Mouse (Mus musculus): Measurements from ENCODE around the gene BC051665. TPM values are rescaled to one million over a fixed set of nuclear protein-coding genes. Genes with fewer than 3 reads are reported as not detected.

Gene BC051665
- polyA plus RNA-seq, 1 experiment from 2014 or later = not detected

GRCm38 (mm10) chr13:60740248-60740647, 45.9 kb downstream of the BC051665 start:
- Histone ChIP-seq H3K4me3 (ENCODE audit: low read depth, low read length) (no peak overlapping the region), H3K4me2 (ENCODE audit: low read depth, low read length) (no peak overlapping the region), H3K9me3 (ENCODE audit: low read length) (no peaks in the 10 kb centered on the region), H3K9ac (replicated peaks) (no peak overlapping the region), H3K27ac (ENCODE audit: low read depth) (no peak overlapping the region), H3K4me1 (ENCODE audit: insufficient read depth) (peaks cover 24% of the 10 kb centered on the region), H3K27me3 (ENCODE audit: insufficient read depth, low read length) (no peaks in the 10 kb centered on the region), H3K36me3 (replicated peaks; ENCODE audit: insufficient read depth, low read length) (peaks cover 23% of the 10 kb centered on the region; the same call in 1 of the 2 replicates)
- no peak for ATAC-seq
- 82% methylated on average over 6 of the region's 6 CpGs for WGBS (ENCODE audit: insufficient replicate concordance)
- no peak for DNase-seq
- no peak for TF ChIP-seq EP300 (IDR thresholded peaks at IDR 0.05; ENCODE audit: low read depth)
- peak; percentile 52 for TF ChIP-seq CTCF (IDR thresholded peaks at IDR 0.05; ENCODE audit: low read depth)

GRCm38 (mm10) chr13:60738429-60738828, 47.7 kb downstream of the BC051665 start:
- WGBS (ENCODE audit: insufficient replicate concordance) = 9% methylated on average over 9 of the region's 9 CpGs
- TF ChIP-seq EP300 (IDR thresholded peaks at IDR 0.05; ENCODE audit: low read depth) = 0 out of 2 replicates have a peak, but pooled peaks have one; percentile 14
- TF ChIP-seq CTCF (IDR thresholded peaks at IDR 0.05; ENCODE audit: low read depth) = peak; percentile 89
- Histone ChIP-seq H3K4me2 (ENCODE audit: low read depth, low read length) (peak overlapping the region; percentile 58), H3K27ac (ENCODE audit: low read depth) (peak overlapping the region; percentile 45), H3K4me1 (ENCODE audit: insufficient read depth) (peaks cover 19% of the 10 kb centered on the region), H3K4me3 (ENCODE audit: low read depth, low read length) (no peak overlapping the region), H3K9me3 (ENCODE audit: low read length) (no peaks in the 10 kb centered on the region), H3K9ac (replicated peaks) (no peak overlapping the region), H3K27me3 (ENCODE audit: insufficient read depth, low read length) (no peaks in the 10 kb centered on the region), H3K36me3 (replicated peaks; ENCODE audit: insufficient read depth, low read length) (peaks cover 28% of the 10 kb centered on the region; the same call in 1 of the 2 replicates)
- DNase-seq (peak; percentile 81), ATAC-seq (peak; percentile 60)

GRCm38 (mm10) chr13:60737632-60738324, 48.4 kb downstream of the BC051665 start:
- WGBS (ENCODE audit: insufficient replicate concordance) = 6% methylated on average over 9 of the region's 9 CpGs
- ATAC-seq (peak; percentile 67), DNase-seq (peak; percentile 86)
- Histone ChIP-seq H3K27ac (ENCODE audit: low read depth) (peak overlapping the region; percentile 45), H3K4me2 (ENCODE audit: low read depth, low read length) (peak overlapping the region; percentile 58), H3K9me3 (ENCODE audit: low read length) (no peaks in the 10 kb centered on the region), H3K27me3 (ENCODE audit: insufficient read depth, low read length) (no peaks in the 10 kb centered on the region), H3K9ac (replicated peaks) (no peak overlapping the region), H3K4me3 (ENCODE audit: low read depth, low read length) (no peak overlapping the region), H3K4me1 (ENCODE audit: insufficient read depth) (peaks cover 18% of the 10 kb centered on the region), H3K36me3 (replicated peaks; ENCODE audit: insufficient read depth, low read length) (peaks cover 31% of the 10 kb centered on the region; the same call in 1 of the 2 replicates)
- TF ChIP-seq CTCF (IDR thresholded peaks at IDR 0.05; ENCODE audit: low read depth) (no peak), EP300 (IDR thresholded peaks at IDR 0.05; ENCODE audit: low read depth) (no peak)

GRCm38 (mm10) chr13:60736421-60737105, 49.6 kb downstream of the BC051665 start:
- Histone ChIP-seq H3K9me3 (ENCODE audit: low read length) (no peaks in the 10 kb centered on the region), H3K27me3 (ENCODE audit: insufficient read depth, low read length) (no peaks in the 10 kb centered on the region), H3K4me1 (ENCODE audit: insufficient read depth) (peaks cover 16% of the 10 kb centered on the region), H3K27ac (ENCODE audit: low read depth) (peak overlapping the region; percentile 79), H3K4me2 (ENCODE audit: low read depth, low read length) (0 out of 2 replicates have a peak overlapping the region, but pooled peaks have one; percentile 18), H3K9ac (replicated peaks) (no peak overlapping the region), H3K36me3 (replicated peaks; ENCODE audit: insufficient read depth, low read length) (peaks cover 30% of the 10 kb centered on the region; the same call in 1 of the 2 replicates), H3K4me3 (ENCODE audit: low read depth, low read length) (no peak overlapping the region)
- peak; percentile 84 for ATAC-seq
- DNase-seq = peak; percentile 68
- TF ChIP-seq EP300 (IDR thresholded peaks at IDR 0.05; ENCODE audit: low read depth) (peak; percentile 75), CTCF (IDR thresholded peaks at IDR 0.05; ENCODE audit: low read depth) (no peak)
- WGBS (ENCODE audit: insufficient replicate concordance) = 58% methylated on average over 13 of the region's 13 CpGs

- WGBS (ENCODE audit: insufficient replicate concordance) = 89% methylated on average over 9 of the region's 9 CpGs
- Histone ChIP-seq H3K9me3 (ENCODE audit: low read length) (no peaks in the 10 kb centered on the region), H3K27me3 (ENCODE audit: insufficient read depth, low read length) (no peaks in the 10 kb centered on the region), H3K9ac (replicated peaks) (no peak overlapping the region), H3K36me3 (replicated peaks; ENCODE audit: insufficient read depth, low read length) (peaks cover 31% of the 10 kb centered on the region; the same call in 1 of the 2 replicates), H3K4me1 (ENCODE audit: insufficient read depth) (peaks cover 16% of the 10 kb centered on the region), H3K4me2 (ENCODE audit: low read depth, low read length) (no peak overlapping the region), H3K27ac (ENCODE audit: low read depth) (0 out of 2 replicates have a peak overlapping the region, but pooled peaks have one; percentile 16), H3K4me3 (ENCODE audit: low read depth, low read length) (no peak overlapping the region)
- no peak for ATAC-seq
- TF ChIP-seq CTCF (IDR thresholded peaks at IDR 0.05; ENCODE audit: low read depth) (no peak), EP300 (IDR thresholded peaks at IDR 0.05; ENCODE audit: low read depth) (no peak)
- DNase-seq = no peak
Measured at GRCm38 (mm10) chr13:60735306-60735705, 50.9 kb downstream of the BC051665 start.

Other genes starting within 250 kb of the BC051665 start
- gene Dapk1, start 184.4 kb downstream of the BC051665 start, polyA plus RNA-seq (2015; fragmentation: Nextera tagmentation; extraction: Ambion mirVana) = 9.7 and 10.1 TPM in 2 replicates
- not detected in 2 replicates for gene Ctsll3, start 16.5 kb upstream of the BC051665 start, polyA plus RNA-seq (2015; fragmentation: Nextera tagmentation; extraction: Ambion mirVana)
- not detected in 2 replicates for gene 4930486L24Rik, start 78.1 kb upstream of the BC051665 start, polyA plus RNA-seq (2015; fragmentation: Nextera tagmentation; extraction: Ambion mirVana)
- gene Gm49392, start 110.5 kb upstream of the BC051665 start, polyA plus RNA-seq (2015; fragmentation: Nextera tagmentation; extraction: Ambion mirVana) = 0.43 and 0.44 TPM in 2 replicates
- 8.4 and 9.0 TPM in 2 replicates for gene Ctla2b, start 111.1 kb upstream of the BC051665 start, polyA plus RNA-seq (2015; fragmentation: Nextera tagmentation; extraction: Ambion mirVana)
- gene Tpbpb, start 118.5 kb upstream of the BC051665 start, polyA plus RNA-seq (2015; fragmentation: Nextera tagmentation; extraction: Ambion mirVana) = not detected in 2 replicates
- not detected in 2 replicates for gene Gm49393, start 149.2 kb upstream of the BC051665 start, polyA plus RNA-seq (2015; fragmentation: Nextera tagmentation; extraction: Ambion mirVana)
- 2.9 and 3.4 TPM in 2 replicates for gene Gm49391, start 150.2 kb upstream of the BC051665 start, polyA plus RNA-seq (2015; fragmentation: Nextera tagmentation; extraction: Ambion mirVana)
- gene Ctla2a, start 150.3 kb upstream of the BC051665 start, polyA plus RNA-seq (2015; fragmentation: Nextera tagmentation; extraction: Ambion mirVana) = 42.0 and 42.9 TPM in 2 replicates
- gene Tpbpa, start 155.6 kb upstream of the BC051665 start, polyA plus RNA-seq (2015; fragmentation: Nextera tagmentation; extraction: Ambion mirVana) = not detected in 2 replicates
- 0.09 TPM in 1 of 2 replicates, not detected in the other for gene Ctsj, start 219.6 kb upstream of the BC051665 start, polyA plus RNA-seq (2015; fragmentation: Nextera tagmentation; extraction: Ambion mirVana)

All from liver, postnatal 0 days (tissue).